Mouse (Mus musculus): ENCODE measurements at regions not wholly inside any gene's neighbourhood (a gene's known extent, or its start where the extent isn't known, plus 50 kb on each side); places are given as distances from the start of the nearest gene placed in this dataset.

DNA sequence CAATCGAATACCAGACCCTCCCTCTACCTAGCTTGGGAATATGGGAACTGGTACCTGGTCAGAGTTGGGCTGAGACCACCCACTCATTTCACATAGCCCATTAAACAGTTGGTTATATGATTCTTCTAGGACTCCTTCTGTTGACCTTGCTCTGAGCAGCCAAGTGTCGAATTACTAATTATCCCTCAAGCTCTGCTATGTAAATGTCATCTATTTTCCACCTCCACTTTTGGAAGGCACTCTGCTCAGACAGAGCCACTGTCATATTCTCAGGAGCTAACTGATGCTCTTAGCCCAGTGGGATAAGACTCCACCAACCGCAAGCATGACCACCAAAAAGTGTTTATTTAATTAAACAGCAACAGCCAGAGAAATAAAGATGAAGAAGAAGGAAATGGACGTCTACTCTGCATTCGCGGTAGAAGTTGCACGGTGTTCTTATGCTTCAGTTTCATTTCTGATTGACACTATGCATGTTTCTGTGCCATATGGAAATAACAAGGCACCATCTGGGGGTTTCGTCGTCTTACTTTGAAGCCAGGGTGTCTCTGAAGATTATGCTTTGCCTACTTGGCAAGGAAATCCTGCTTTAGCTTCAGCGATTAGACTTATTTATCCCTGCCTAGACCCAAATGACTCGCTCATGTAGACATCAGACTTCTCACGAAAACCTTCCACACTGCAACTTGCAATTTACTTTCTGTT is 206.5 kb downstream of the Csl start:
- TF ChIP-seq CTCF (IDR thresholded peaks at IDR 0.05; ENCODE audit: low read depth), result no peak
- no peaks in the 10 kb centered on the region for H3K27me3 ChIP-seq (ENCODE audit: insufficient read depth, low read length)
- ATAC-seq (ENCODE audit: insufficient read depth) (no peak), DNase-seq (no peak)
- no peaks in the 10 kb centered on the region for H3K4me1 ChIP-seq (ENCODE audit: insufficient read depth)
- H3K9me3 ChIP-seq (ENCODE audit: low read depth, low read length), result no peaks in the 10 kb centered on the region
- H3K27ac ChIP-seq (ENCODE audit: low read depth), result no peak overlapping the region
- 76% methylated on average over 12 of the region's 12 CpGs for WGBS
- H3K9ac ChIP-seq, result no peak overlapping the region
- H3K4me3 ChIP-seq (ENCODE audit: low read depth, low read length), result no peak overlapping the region
- no peaks in the 10 kb centered on the region for H3K36me3 ChIP-seq (ENCODE audit: insufficient read depth)
- H3K4me2 ChIP-seq, result no peak overlapping the region

DNA sequence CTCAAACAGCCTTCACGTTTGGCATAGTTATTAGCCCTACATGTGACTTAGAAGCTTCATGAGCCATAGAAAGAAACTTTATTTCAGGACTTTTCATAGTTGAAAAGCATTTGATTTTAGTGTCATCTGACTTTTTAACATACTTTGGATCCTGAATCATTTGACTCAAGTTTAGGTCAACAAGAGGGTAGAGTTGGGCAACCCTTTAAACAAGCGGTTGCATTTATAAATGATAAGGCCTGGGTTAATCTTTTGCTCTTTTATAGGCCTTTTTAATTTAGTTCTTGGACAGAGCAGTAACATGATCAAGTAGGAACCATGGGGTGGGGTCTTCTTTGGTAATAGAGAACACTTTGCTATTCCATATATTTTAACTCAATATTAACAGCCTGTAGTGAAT is 204.4 kb downstream of the Csl start:
- DNase-seq (no peak), ATAC-seq (ENCODE audit: insufficient read depth) (no peak)
- Histone ChIP-seq H3K4me2 (no peak overlapping the region), H3K27me3 (ENCODE audit: insufficient read depth, low read length) (no peaks in the 10 kb centered on the region), H3K9ac (no peak overlapping the region), H3K4me1 (ENCODE audit: insufficient read depth) (no peaks in the 10 kb centered on the region), H3K27ac (ENCODE audit: low read depth) (no peak overlapping the region), H3K36me3 (ENCODE audit: insufficient read depth) (no peaks in the 10 kb centered on the region), H3K4me3 (ENCODE audit: low read depth, low read length) (no peak overlapping the region), H3K9me3 (ENCODE audit: low read depth, low read length) (no peaks in the 10 kb centered on the region)
- TF ChIP-seq CTCF (IDR thresholded peaks at IDR 0.05; ENCODE audit: low read depth), result no peak
- WGBS, result 86% methylated on average over 2 of the region's 2 CpGs

GRCm38 (mm10) chr10:99555658-99556352 is 203.7 kb downstream of the Csl start:
- H3K4me2 ChIP-seq, result no peak overlapping the region

GRCm38 (mm10) chr10:99556353-99557036 is 203.0 kb downstream of the Csl start:
- Histone ChIP-seq H3K4me1 (ENCODE audit: insufficient read depth) (no peaks in the 10 kb centered on the region), H3K4me3 (ENCODE audit: low read depth, low read length) (no peak overlapping the region), H3K9me3 (ENCODE audit: low read depth, low read length) (no peaks in the 10 kb centered on the region), H3K36me3 (ENCODE audit: insufficient read depth) (no peaks in the 10 kb centered on the region), H3K27me3 (ENCODE audit: insufficient read depth, low read length) (no peaks in the 10 kb centered on the region), H3K4me2 (no peak overlapping the region), H3K27ac (ENCODE audit: low read depth) (no peak overlapping the region), H3K9ac (no peak overlapping the region)
- DNase-seq (no peak), ATAC-seq (ENCODE audit: insufficient read depth) (0 out of 2 replicates have a peak, but pooled peaks have one; percentile 6)
- TF ChIP-seq CTCF (IDR thresholded peaks at IDR 0.05; ENCODE audit: low read depth), result no peak
- WGBS, result 47% methylated on average over 11 of the region's 11 CpGs

More at GRCm38 (mm10) chr10:99555658-99556352, 203.7 kb downstream of the Csl start:
- H3K4me1 ChIP-seq (ENCODE audit: insufficient read depth), result no peaks in the 10 kb centered on the region
- no peak overlapping the region for H3K9ac ChIP-seq
- no peaks in the 10 kb centered on the region for H3K9me3 ChIP-seq (ENCODE audit: low read depth, low read length)
- TF ChIP-seq CTCF (IDR thresholded peaks at IDR 0.05; ENCODE audit: low read depth), result no peak
- DNase-seq, result no peak
- 51% methylated on average over 12 of the region's 12 CpGs for WGBS
- no peak overlapping the region for H3K27ac ChIP-seq (ENCODE audit: low read depth)
- H3K4me3 ChIP-seq (ENCODE audit: low read depth, low read length), result no peak overlapping the region
- 0 out of 2 replicates have a peak, but pooled peaks have one; percentile 8 for ATAC-seq (ENCODE audit: insufficient read depth)
- H3K36me3 ChIP-seq (ENCODE audit: insufficient read depth), result no peaks in the 10 kb centered on the region
- no peaks in the 10 kb centered on the region for H3K27me3 ChIP-seq (ENCODE audit: insufficient read depth, low read length)

GRCm38 (mm10) chr10:99558656-99559055 is 200.8 kb downstream of the Csl start:
- Histone ChIP-seq H3K27me3 (ENCODE audit: insufficient read depth, low read length) (no peaks in the 10 kb centered on the region), H3K36me3 (ENCODE audit: insufficient read depth) (no peaks in the 10 kb centered on the region), H3K4me1 (ENCODE audit: insufficient read depth) (no peaks in the 10 kb centered on the region), H3K27ac (ENCODE audit: low read depth) (no peak overlapping the region), H3K9me3 (ENCODE audit: low read depth, low read length) (no peaks in the 10 kb centered on the region), H3K4me3 (ENCODE audit: low read depth, low read length) (no peak overlapping the region), H3K4me2 (no peak overlapping the region), H3K9ac (no peak overlapping the region)
- ATAC-seq (ENCODE audit: insufficient read depth) (no peak), DNase-seq (no peak)
- 82% methylated on average over 5 of the region's 5 CpGs for WGBS
- no peak for TF ChIP-seq CTCF (IDR thresholded peaks at IDR 0.05; ENCODE audit: low read depth)

- TF ChIP-seq CTCF (IDR thresholded peaks at IDR 0.05; ENCODE audit: low read depth), result no peak
- H3K27me3 ChIP-seq (ENCODE audit: insufficient read depth, low read length), result no peaks in the 10 kb centered on the region
- H3K4me1 ChIP-seq (ENCODE audit: insufficient read depth), result no peaks in the 10 kb centered on the region
- H3K27ac ChIP-seq (ENCODE audit: low read depth), result no peak overlapping the region
- DNase-seq (peak; percentile 33), ATAC-seq (ENCODE audit: insufficient read depth) (no peak)
- H3K9ac ChIP-seq, result no peak overlapping the region
- H3K36me3 ChIP-seq (ENCODE audit: insufficient read depth), result no peaks in the 10 kb centered on the region
- H3K9me3 ChIP-seq (ENCODE audit: low read depth, low read length), result no peaks in the 10 kb centered on the region
- no peak overlapping the region for H3K4me2 ChIP-seq
- no peak overlapping the region for H3K4me3 ChIP-seq (ENCODE audit: low read depth, low read length)
- 70% methylated on average over 11 of the region's 11 CpGs for WGBS
Measured at GRCm38 (mm10) chr10:99561166-99561818, 198.2 kb downstream of the Csl start.

All from lung, embryonic 14.5 days (tissue).